Mouse (Mus musculus) yolk sac, embryonic 10.5 days (tissue): ENCODE results near the gene Jag2.

Experiments used
- DNase-seq: peaks from one replicate; pipeline ENCODE4 v3.0.0-alpha.2; 2017; ENCODE audit warnings: low spot score

Jag2 gene

DNA sequence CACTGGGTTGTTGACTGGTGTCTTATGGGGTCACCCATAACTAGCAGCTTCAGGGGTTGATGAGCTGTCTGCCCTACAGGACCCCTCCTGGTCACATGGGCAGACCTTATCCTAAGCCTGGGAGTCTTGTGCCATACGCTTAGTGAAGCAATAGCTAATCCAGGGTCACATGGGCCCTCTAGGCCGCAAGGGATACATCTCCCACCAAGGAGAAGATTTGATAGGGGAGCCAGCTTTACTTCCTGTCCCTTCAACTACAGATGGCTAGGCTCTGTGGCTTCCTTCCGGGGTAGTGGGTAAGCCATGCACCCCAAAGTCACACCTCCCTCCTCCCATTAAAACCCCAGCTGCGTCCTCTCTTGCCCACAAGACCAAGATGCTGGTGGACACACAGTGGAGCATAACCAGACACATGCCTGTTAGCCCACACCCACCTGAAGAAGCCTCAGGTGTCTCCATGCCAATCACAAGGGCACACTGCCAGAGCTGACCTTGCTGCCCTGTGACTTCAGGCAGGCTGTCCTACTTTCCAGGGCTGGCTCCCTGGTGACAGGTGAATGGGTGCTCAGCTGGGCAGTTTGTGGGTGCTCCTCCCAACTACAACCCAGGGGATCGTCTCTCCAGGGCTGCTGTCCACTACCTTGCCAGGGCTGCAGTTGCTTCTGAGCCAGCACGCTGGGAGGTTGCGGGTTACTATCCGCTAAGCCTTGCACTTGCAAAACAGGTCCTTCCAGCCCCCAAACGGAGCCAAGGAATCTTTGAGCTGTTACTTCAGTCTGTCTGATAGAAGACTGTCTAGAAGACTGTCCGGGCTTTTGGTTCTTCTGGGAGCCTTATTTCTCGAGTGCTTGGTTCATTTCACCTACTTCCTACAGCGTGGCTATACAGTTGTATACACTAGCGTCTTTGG, 61.1 kb downstream of the Jag2 start, which contains the start of gene Gpr132:
TSS of gene Gpr132 (minus strand) at position 51 of the 910 bp plus-strand sequence.
- DNase-seq = no peak

DNA sequence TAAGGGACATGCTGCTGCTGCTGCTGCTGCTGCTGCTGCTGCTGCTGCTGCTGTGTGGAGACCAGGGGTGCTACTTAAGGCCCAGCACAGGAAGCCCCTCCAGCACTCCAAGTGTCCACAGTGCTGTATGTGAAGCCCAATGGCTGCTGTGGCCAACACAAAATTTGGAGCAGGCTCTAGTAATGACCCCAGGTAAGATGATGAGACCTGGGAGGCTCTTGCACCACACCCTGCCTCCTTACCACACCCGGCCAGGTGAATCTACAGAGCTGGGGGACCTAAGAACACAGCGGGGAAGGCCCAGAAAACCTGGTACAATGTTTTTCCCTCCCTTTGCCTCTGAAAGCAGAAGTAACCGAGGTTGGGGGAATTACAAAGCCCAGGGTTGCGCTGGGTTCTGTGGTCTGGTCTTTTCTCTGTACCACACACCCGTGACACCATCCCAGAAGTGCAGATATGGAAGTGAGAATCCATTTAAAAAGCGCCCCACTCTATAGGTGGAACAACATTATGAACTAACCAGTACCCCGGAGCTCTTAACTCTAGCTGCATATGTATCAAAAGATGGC, 62.4 kb downstream of the Jag2 start:
- DNase-seq = no peak

DNA sequence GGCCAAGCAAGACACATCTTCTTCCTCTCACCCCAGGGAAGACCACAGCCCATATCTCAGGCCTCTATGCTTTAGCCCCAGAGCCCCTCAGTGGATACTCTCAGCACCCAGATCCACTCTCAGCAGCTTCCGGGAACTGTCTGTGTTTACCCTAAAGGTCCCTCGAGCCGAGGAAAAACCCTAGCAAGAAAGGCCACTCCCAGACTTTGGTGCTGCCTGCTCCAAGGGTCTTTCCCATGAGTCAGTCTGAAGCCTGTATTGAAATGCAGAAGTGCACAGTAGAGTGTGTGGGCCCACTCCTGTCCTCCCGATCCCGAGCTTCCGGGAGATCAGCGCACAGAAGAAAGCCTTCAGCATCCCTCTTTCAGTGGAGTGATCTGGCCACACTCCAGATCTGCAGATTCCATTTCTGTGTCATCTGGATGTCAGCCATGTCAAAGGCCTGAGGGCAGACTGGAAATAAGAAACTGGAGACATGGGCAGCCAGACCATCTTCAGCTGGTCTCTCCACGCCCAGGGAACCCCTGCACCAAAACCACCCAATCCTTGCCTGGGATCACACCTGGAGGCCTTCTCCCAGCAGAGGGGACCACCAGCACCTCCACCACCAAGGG, 63.0 kb downstream of the Jag2 start:
- no peak for DNase-seq

- no peak for DNase-seq
Observed at GRCm38 (mm10) chr12:112864804-112865203, 64.8 kb downstream of the Jag2 start.

GRCm38 (mm10) chr12:112861911-112862321, 67.7 kb downstream of the Jag2 start:
- peak; percentile 16 for DNase-seq

DNA sequence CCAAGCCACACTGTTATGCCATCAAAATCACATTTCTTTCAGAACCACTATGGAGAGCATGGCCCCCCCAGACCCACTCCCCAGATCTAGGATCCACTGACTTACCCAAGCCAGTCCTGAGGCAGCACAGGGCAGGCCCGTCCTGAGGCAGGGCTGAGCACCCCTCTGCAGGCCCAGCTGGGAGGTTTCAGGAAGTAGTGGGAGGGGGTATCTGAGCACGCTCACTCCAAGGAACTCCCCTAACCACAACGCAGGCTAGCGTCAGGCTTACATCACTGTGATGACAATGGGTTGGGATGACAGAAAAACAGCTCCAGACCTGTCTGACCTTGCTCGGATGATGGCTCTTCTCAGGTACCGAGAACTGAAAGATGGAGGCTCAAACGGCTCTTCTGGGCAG, 68.8 kb downstream of the Jag2 start:
- DNase-seq = no peak

DNA sequence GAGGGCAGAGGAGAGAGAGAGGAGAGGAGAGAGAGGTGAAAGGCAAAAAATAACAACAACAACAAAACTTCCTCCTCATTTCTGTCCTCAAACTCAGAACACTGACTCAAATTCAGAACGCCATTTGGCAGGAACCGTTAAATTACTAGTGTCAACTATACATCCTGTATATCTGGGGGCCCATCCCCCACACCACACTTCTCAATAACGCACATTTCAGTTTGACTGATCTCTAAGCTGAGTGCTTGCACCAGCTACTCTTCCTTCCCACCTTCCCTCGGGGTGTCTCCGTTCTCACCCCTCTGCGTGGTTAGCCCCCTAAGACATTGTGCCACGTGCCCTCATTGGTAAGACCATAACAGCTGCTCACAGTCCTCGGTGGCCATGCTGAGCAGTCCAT, 69.6 kb downstream of the Jag2 start:
- no peak for DNase-seq

- DNase-seq = no peak
Observed at GRCm38 (mm10) chr12:112858581-112859336, 70.8 kb downstream of the Jag2 start.
